Mouse (Mus musculus): Measurements from ENCODE around the gene Uck1.

- TF ChIP-seq CTCF (IDR thresholded peaks at IDR 0.05) (no peak), EP300 (IDR thresholded peaks at IDR 0.05) (no peak)
Observed at GRCm38 (mm10) chr2:32282289-32282688, 22.3 kb upstream of the Uck1 start.

All from lung, postnatal 0 days (tissue).